Mouse (Mus musculus) forebrain, embryonic 16.5 days (tissue): ENCODE results near the gene Cntrob. TPM values are rescaled to one million over a fixed set of nuclear protein-coding genes. Genes with fewer than 3 reads are reported as not detected.
A peak's percentile ranks its signal among the peaks of the same experiment; 100 is the strongest.

ENCODE experiments used
- ATAC-seq: fragments of 200-750 bp; cut with Nextera tagmentation; 2 replicates; pipeline ENCODE4 v1.8.0; 2017; ENCODE audit warnings: mild to moderate bottlenecking, moderate library complexity
- H3K27ac ChIP-seq: fragments of 300-500 bp; sonication (generic); 2 replicates; pipeline ENCODE4 v1.5.1; 2014; ENCODE audit warnings: low read length, control low read depth
- H3K27me3 ChIP-seq: fragments of 300-500 bp; sonication (generic); replicated peaks from 2 replicates; pipeline ENCODE4 v1.6.1; 2014; ENCODE audit warnings: low read length; ENCODE audit not compliant: control insufficient read depth, insufficient read depth
- H3K36me3 ChIP-seq: fragments of 300-500 bp; sonication (generic); 2 replicates; pipeline ENCODE4 v1.6.1; 2014; ENCODE audit not compliant: control insufficient read depth, insufficient read depth
- H3K4me1 ChIP-seq: fragments of 300-500 bp; sonication (generic); replicated peaks from 2 replicates; pipeline ENCODE4 v1.6.1; 2014; ENCODE audit warnings: low read length; ENCODE audit not compliant: control insufficient read depth, insufficient read depth
- H3K4me2 ChIP-seq: fragments of 300-500 bp; sonication (generic); 2 replicates; pipeline ENCODE4 v1.6.1; 2014; ENCODE audit warnings: mild to moderate bottlenecking, low read length, control low read depth
- H3K4me3 ChIP-seq: fragments of 300-500 bp; sonication (generic); replicated peaks from 2 replicates; pipeline ENCODE4 v1.5.1; 2014; ENCODE audit warnings: mild to moderate bottlenecking, low read length, control low read depth
- H3K9ac ChIP-seq: fragments of 300-500 bp; sonication (generic); replicated peaks from 2 replicates; pipeline ENCODE4 v1.6.1; 2014; ENCODE audit warnings: low read depth, low read length, control low read depth
- H3K9me3 ChIP-seq: fragments of 300-500 bp; sonication (generic); 2 replicates; pipeline ENCODE4 v1.6.1; 2016; ENCODE audit warnings: low read length; ENCODE audit not compliant: control insufficient read depth
- WGBS: fragments of 180-500 bp; shearing (Covaris S2); extraction: QIAGEN DNeasy Blood & Tissue Kit; methylation state at CpG from one replicate; pipeline ENCODE4 v1.1.7; 2014; 5-methylcytosine and 5-hydroxymethylcytosine counted together
- polyA plus RNA-seq: library from polyadenylated mRNA; unstranded; fragments of >200 nt; fragmentation: Nextera tagmentation; extraction: Ambion mirVana; gene quantifications from 2 replicates; pipeline ENCODE4 v1.2.1, GENCODE M21; 2015

The Cntrob gene
- polyA plus RNA-seq, 1 experiment from 2014 or later: 31.0 TPM

GRCm38 (mm10) chr11:69276081-69276480 is 47.5 kb downstream of the Cntrob start:
- 79% methylated on average over 2 of the region's 2 CpGs for WGBS
- no peak overlapping the region for H3K4me3 ChIP-seq
- H3K36me3 ChIP-seq: no peaks in the 10 kb centered on the region
- H3K9me3 ChIP-seq: no peaks in the 10 kb centered on the region
- no peaks in the 10 kb centered on the region for H3K4me1 ChIP-seq
- no peak overlapping the region for H3K9ac ChIP-seq
- H3K27me3 ChIP-seq: no peaks in the 10 kb centered on the region
- no peak overlapping the region for H3K4me2 ChIP-seq
- no peak for ATAC-seq
- no peak overlapping the region for H3K27ac ChIP-seq

- Histone ChIP-seq H3K4me1 (no peaks in the 10 kb centered on the region), H3K27ac (no peak overlapping the region), H3K4me3 (no peak overlapping the region), H3K9me3 (no peaks in the 10 kb centered on the region), H3K36me3 (no peaks in the 10 kb centered on the region), H3K9ac (no peak overlapping the region), H3K4me2 (no peak overlapping the region), H3K27me3 (no peaks in the 10 kb centered on the region)
- no peak for ATAC-seq
- WGBS: 85% methylated on average over 6 of the region's 6 CpGs
Measured at GRCm38 (mm10) chr11:69275650-69276049, 47.9 kb downstream of the Cntrob start.

- Histone ChIP-seq H3K9ac (no peak overlapping the region), H3K27ac (no peak overlapping the region), H3K4me3 (no peak overlapping the region), H3K9me3 (no peaks in the 10 kb centered on the region), H3K4me2 (no peak overlapping the region), H3K36me3 (no peaks in the 10 kb centered on the region), H3K27me3 (no peaks in the 10 kb centered on the region), H3K4me1 (no peaks in the 10 kb centered on the region)
- 33% methylated on average over 16 of the region's 16 CpGs for WGBS
- ATAC-seq: no peak
Measured at GRCm38 (mm10) chr11:69272122-69272740, 51.3 kb downstream of the Cntrob start.

- WGBS: 18% methylated on average over 13 of the region's 13 CpGs
- Histone ChIP-seq H3K9me3 (no peaks in the 10 kb centered on the region), H3K9ac (no peak overlapping the region), H3K4me1 (peaks cover 11% of the 10 kb centered on the region), H3K4me2 (no peak overlapping the region), H3K4me3 (no peak overlapping the region), H3K27me3 (no peaks in the 10 kb centered on the region), H3K27ac (no peak overlapping the region), H3K36me3 (no peaks in the 10 kb centered on the region)
- ATAC-seq: no peak
Measured at GRCm38 (mm10) chr11:69269575-69269974, 54.0 kb downstream of the Cntrob start.

- Histone ChIP-seq H3K27ac (no peak overlapping the region), H3K27me3 (no peaks in the 10 kb centered on the region), H3K4me1 (peaks cover 11% of the 10 kb centered on the region), H3K4me2 (no peak overlapping the region), H3K36me3 (no peaks in the 10 kb centered on the region), H3K4me3 (no peak overlapping the region), H3K9ac (no peak overlapping the region), H3K9me3 (no peaks in the 10 kb centered on the region)
- ATAC-seq: no peak
- WGBS: 84% methylated on average over 13 of the region's 13 CpGs
Measured at GRCm38 (mm10) chr11:69268100-69268499, 55.5 kb downstream of the Cntrob start.

GRCm38 (mm10) chr11:69267341-69267740 is 56.2 kb downstream of the Cntrob start:
- H3K4me2 ChIP-seq: no peak overlapping the region
- no peaks in the 10 kb centered on the region for H3K36me3 ChIP-seq
- no peak for ATAC-seq
- peaks cover 11% of the 10 kb centered on the region for H3K4me1 ChIP-seq
- no peak overlapping the region for H3K27ac ChIP-seq
- no peak overlapping the region for H3K9ac ChIP-seq
- no peaks in the 10 kb centered on the region for H3K9me3 ChIP-seq
- WGBS: 27% methylated on average over 7 of the region's 7 CpGs
- H3K27me3 ChIP-seq: no peaks in the 10 kb centered on the region
- H3K4me3 ChIP-seq: no peak overlapping the region

- Histone ChIP-seq H3K27ac (peak overlapping the region; percentile 80), H3K4me2 (peak overlapping the region; percentile 38), H3K36me3 (no peaks in the 10 kb centered on the region), H3K27me3 (no peaks in the 10 kb centered on the region), H3K9ac (peak overlapping the region; percentile 18), H3K9me3 (no peaks in the 10 kb centered on the region), H3K4me3 (peak overlapping the region; percentile 7), H3K4me1 (peaks cover 11% of the 10 kb centered on the region)
- ATAC-seq: peak; percentile 96
- WGBS: 14% methylated on average over 10 of the region's 10 CpGs
Measured at GRCm38 (mm10) chr11:69266253-69266652, 57.3 kb downstream of the Cntrob start.

GRCm38 (mm10) chr11:69265410-69265809 is 58.2 kb downstream of the Cntrob start:
- Histone ChIP-seq H3K36me3 (no peaks in the 10 kb centered on the region), H3K9me3 (no peaks in the 10 kb centered on the region), H3K4me1 (peaks cover 11% of the 10 kb centered on the region), H3K4me3 (no peak overlapping the region), H3K4me2 (no peak overlapping the region), H3K9ac (no peak overlapping the region), H3K27me3 (no peaks in the 10 kb centered on the region), H3K27ac (peak overlapping the region; percentile 80)
- 81% methylated on average over 9 of the region's 9 CpGs for WGBS
- ATAC-seq: no peak

GRCm38 (mm10) chr11:69264276-69264675 is 59.3 kb downstream of the Cntrob start:
- H3K27me3 ChIP-seq: no peaks in the 10 kb centered on the region
- no peaks in the 10 kb centered on the region for H3K36me3 ChIP-seq
- H3K4me1 ChIP-seq: peaks cover 11% of the 10 kb centered on the region
- H3K27ac ChIP-seq: no peak overlapping the region
- 82% methylated on average over 2 of the region's 2 CpGs for WGBS
- H3K9ac ChIP-seq: no peak overlapping the region
- no peaks in the 10 kb centered on the region for H3K9me3 ChIP-seq
- no peak for ATAC-seq
- H3K4me2 ChIP-seq: no peak overlapping the region
- no peak overlapping the region for H3K4me3 ChIP-seq

- H3K9me3 ChIP-seq: no peaks in the 10 kb centered on the region
- ATAC-seq: no peak
- WGBS: 82% methylated on average over 1 of the region's 1 CpGs
- H3K4me1 ChIP-seq: no peaks in the 10 kb centered on the region
- no peaks in the 10 kb centered on the region for H3K27me3 ChIP-seq
- no peak overlapping the region for H3K27ac ChIP-seq
- H3K9ac ChIP-seq: no peak overlapping the region
- no peak overlapping the region for H3K4me3 ChIP-seq
- H3K36me3 ChIP-seq: no peaks in the 10 kb centered on the region
- H3K4me2 ChIP-seq: no peak overlapping the region
Measured at GRCm38 (mm10) chr11:69260111-69260510, 63.5 kb downstream of the Cntrob start.
